Mouse (Mus musculus) cortical plate, adult 2 months (tissue): Measurements from ENCODE around the gene Fam83c.

Experiments
- CTCF ChIP-seq: fragments of 200-500 bp; IDR thresholded peaks from 2 replicates; pipeline ENCODE4 v1.5.1; 2011; ENCODE audit warnings: mild to moderate bottlenecking, control low read depth, low read length; ENCODE audit not compliant: insufficient read depth; ENCODE audit errors: extremely low read depth
- POLR2A ChIP-seq: fragments of 200-500 bp; IDR thresholded peaks from 2 replicates; pipeline ENCODE4 v1.6.1; 2011; ENCODE audit warnings: mild to moderate bottlenecking, low read length, control low read depth; ENCODE audit not compliant: insufficient read depth; ENCODE audit errors: extremely low read depth

GRCm38 (mm10) chr2:155861581-155861980 is 26.9 kb upstream of the Fam83c start:
- no peak for TF ChIP-seq CTCF
- TF ChIP-seq POLR2A = no peak
